Mouse (Mus musculus) forebrain, embryonic 10.5 days (tissue): ENCODE data around the gene Vcp. TPM values are rescaled to one million over a fixed set of nuclear protein-coding genes. Genes with fewer than 3 reads are reported as not detected.
"Not testable (repeated sequence)": the region's sequence is repeated elsewhere in the genome, so short reads cannot be mapped to it uniquely, and the experiment has no call there.

ENCODE experiments used
- DNase-seq: peaks from one replicate; pipeline ENCODE4 v3.0.0-alpha.2; 2017; ENCODE audit warnings: low spot score; ENCODE audit errors: extremely low spot score
- H3K27ac ChIP-seq: fragments of 300-500 bp; sonication (generic); 2 replicates; pipeline ENCODE4 v1.5.1; 2016; ENCODE audit warnings: mild to moderate bottlenecking
- H3K27me3 ChIP-seq: fragments of 300-500 bp; sonication (generic); 2 replicates; pipeline ENCODE4 v1.6.1; 2016; ENCODE audit warnings: mild to moderate bottlenecking; ENCODE audit not compliant: poor library complexity, severe bottlenecking
- H3K36me3 ChIP-seq: fragments of 300-500 bp; sonication (generic); replicated peaks from 2 replicates; pipeline ENCODE4 v1.6.1; 2016; ENCODE audit warnings: mild to moderate bottlenecking, moderate library complexity
- H3K4me1 ChIP-seq: fragments of 300-500 bp; sonication (generic); 2 replicates; pipeline ENCODE4 v1.6.1; 2016
- H3K4me3 ChIP-seq: fragments of 300-500 bp; sonication (generic); 2 replicates; pipeline ENCODE4 v1.5.1; 2016; ENCODE audit warnings: mild to moderate bottlenecking, moderate library complexity
- H3K9me3 ChIP-seq: fragments of 300-500 bp; sonication (generic); 2 replicates; pipeline ENCODE4 v1.6.1; 2016; ENCODE audit warnings: mild to moderate bottlenecking, moderate library complexity
- WGBS: fragments of 180-500 bp; shearing (Covaris S2); methylation state at CpG from one replicate; pipeline ENCODE4 v1.1.7; 2016; 5-methylcytosine and 5-hydroxymethylcytosine counted together
- polyA plus RNA-seq: library from polyadenylated mRNA; unstranded; fragments of >200 nt; fragmentation: Nextera tagmentation; extraction: Ambion mirVana; gene quantifications from 2 replicates; pipeline ENCODE4 v1.2.1, GENCODE M21; 2016

The Vcp gene
- polyA plus RNA-seq, 1 experiment from 2014 or later, result 655 TPM

DNA sequence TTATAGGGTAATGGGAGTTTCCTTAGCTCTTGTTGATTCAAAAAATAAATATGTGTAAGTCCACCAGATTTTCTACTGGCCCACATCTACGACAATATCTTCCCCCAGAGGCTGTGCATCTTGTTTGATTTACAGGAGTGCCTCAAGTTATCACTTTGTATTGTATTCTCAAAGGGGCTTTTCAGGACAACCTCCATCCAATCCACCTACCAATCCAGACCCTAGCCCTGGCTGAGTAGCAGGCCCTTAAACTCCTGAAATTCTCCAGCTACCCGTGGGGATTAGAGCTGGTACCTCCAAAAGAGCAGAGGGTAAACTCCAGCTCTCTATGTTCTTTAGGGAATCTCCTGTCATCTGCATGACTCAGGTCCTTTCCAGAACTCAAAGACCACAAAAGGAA, 2.3 kb downstream of the Vcp start:
- 77% methylated on average over 2 of the region's 2 CpGs for WGBS
- Histone ChIP-seq H3K9me3 (no peaks in the 10 kb centered on the region), H3K27ac (no peak overlapping the region), H3K4me3 (peak overlapping the region; percentile 95), H3K4me1 (peaks cover 30% of the 10 kb centered on the region), H3K27me3 (no peaks in the 10 kb centered on the region), H3K36me3 (peaks cover 57% of the 10 kb centered on the region)
- no peak for DNase-seq

DNA sequence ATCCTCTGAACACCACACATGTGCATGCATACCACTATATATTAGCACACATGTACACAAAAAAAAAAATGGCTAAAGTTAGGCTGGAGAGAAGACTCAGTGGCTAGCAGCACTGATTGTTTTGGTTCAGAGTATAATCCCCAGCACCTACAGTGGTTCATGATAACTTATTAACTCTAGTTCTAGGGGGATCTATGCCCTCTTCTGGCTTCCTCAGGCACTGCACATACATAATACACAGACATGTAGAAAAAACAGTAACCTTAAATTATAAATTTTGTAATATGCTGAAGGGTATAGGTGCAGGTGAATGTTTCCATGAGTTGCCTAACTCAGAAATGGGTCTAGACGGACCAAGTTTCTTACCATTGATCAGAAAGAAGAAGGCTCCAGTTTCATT, 12.0 kb downstream of the Vcp start:
- no peaks in the 10 kb centered on the region for H3K4me1 ChIP-seq
- no peaks in the 10 kb centered on the region for H3K27me3 ChIP-seq
- no peaks in the 10 kb centered on the region for H3K9me3 ChIP-seq
- H3K36me3 ChIP-seq, result peaks cover 100% of the 10 kb centered on the region
- 88% methylated on average over 1 of the region's 1 CpGs for WGBS
- no peak for DNase-seq
- H3K27ac ChIP-seq, result no peak overlapping the region
- H3K4me3 ChIP-seq, result no peak overlapping the region

DNA sequence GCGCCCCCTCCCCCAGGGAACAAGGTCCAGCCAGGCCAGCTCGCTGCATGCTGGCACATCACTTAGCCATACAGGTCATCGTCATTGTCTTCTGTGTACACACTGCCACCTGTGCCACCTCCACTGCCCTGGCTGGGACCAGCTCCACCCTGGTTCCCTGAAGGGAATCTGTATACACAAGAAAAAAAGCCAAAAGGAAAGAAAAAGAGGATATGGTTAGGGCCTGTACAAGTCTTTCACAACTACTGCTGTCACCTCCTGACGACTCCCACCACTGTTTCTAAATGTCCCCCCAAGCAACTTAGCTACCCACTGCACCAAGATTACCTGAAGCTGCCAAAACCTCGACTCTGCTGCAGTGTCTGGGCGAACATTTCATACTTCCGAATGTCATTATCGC, 19.8 kb downstream of the Vcp start:
- H3K36me3 ChIP-seq, result peaks cover 96% of the 10 kb centered on the region
- H3K9me3 ChIP-seq, result not testable (repeated sequence)
- 93% methylated on average over 8 of the region's 8 CpGs for WGBS

DNA sequence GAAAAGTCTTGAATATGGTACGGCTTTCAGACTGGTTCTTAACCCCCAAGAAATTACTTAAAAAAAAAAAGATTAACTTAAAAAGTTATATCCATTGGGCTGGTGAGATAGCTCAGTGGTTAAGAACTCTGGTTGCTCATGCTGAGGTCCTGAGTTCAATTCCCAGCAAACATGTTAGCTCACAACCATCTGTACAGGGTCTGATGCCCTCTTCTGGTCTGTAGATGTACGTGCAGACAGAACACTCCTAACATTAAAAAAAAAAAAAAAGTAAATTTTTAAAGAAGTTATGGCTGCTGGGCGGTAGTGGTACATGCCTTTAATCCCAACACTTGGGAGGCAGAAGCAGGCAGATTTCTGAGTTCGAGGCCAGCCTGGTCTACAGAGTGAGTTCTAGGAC, 22.2 kb downstream of the Vcp start:
- no peak for DNase-seq
- no peaks in the 10 kb centered on the region for H3K4me1 ChIP-seq
- WGBS, result 90% methylated on average over 4 of the region's 4 CpGs
- no peaks in the 10 kb centered on the region for H3K9me3 ChIP-seq
- no peak overlapping the region for H3K27ac ChIP-seq
- H3K27me3 ChIP-seq, result no peaks in the 10 kb centered on the region
- H3K36me3 ChIP-seq, result peaks cover 79% of the 10 kb centered on the region
- no peak overlapping the region for H3K4me3 ChIP-seq

More for the DNA sequence above, 19.8 kb downstream of the Vcp start:
- H3K4me3 ChIP-seq, DNase-seq, H3K27me3 ChIP-seq, H3K27ac ChIP-seq, H3K4me1 ChIP-seq: not testable (repeated sequence)

DNA sequence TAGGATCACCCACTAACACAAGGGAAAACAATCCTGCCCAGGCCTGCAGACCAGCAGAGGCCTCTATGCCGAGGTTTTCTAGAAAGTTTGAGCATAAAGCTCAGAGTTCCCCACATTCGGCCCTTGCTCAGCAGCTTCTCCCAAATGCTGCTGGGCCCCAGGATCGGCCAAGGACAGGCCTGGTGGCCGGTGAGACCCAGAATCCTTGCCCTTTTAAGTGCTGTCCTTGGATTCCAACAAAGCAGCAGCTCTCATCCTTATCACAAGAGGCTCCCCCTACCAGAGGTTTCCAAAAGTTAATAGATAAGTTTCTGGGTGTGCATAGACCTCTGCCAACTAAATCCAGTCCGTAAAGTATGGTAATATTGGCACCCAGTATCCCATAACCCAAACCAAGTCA, 26.4 kb downstream of the Vcp start:
- WGBS, result 85% methylated on average over 5 of the region's 5 CpGs
- Histone ChIP-seq H3K4me3 (no peak overlapping the region), H3K36me3 (peaks cover 37% of the 10 kb centered on the region), H3K9me3 (no peaks in the 10 kb centered on the region), H3K27ac (no peak overlapping the region), H3K27me3 (no peaks in the 10 kb centered on the region), H3K4me1 (no peaks in the 10 kb centered on the region)
- DNase-seq, result no peak

DNA sequence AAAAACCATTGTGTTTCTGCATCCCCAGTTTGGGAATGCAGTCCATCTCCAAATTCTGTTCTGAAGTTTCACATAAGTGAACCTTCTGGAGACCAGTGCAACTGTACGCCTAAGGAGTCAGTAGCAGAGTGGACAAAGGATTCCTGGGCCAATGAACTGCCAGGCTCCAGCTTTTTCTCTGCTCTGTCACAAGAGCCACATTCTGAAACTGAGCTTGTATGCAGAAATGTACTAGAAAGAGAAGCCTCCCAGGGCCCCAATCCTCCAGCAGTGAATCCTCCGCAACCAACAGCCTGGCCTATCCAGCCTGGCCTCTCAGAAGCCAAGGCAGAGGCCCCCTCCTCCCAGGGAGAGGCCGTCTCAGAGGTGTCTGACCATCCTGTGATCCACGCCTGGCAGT, 27.4 kb downstream of the Vcp start:
- H3K4me1 ChIP-seq, result no peaks in the 10 kb centered on the region
- no peak for DNase-seq
- no peak overlapping the region for H3K27ac ChIP-seq
- no peak overlapping the region for H3K4me3 ChIP-seq
- H3K27me3 ChIP-seq, result no peaks in the 10 kb centered on the region
- peaks cover 28% of the 10 kb centered on the region for H3K36me3 ChIP-seq
- WGBS, result 78% methylated on average over 4 of the region's 4 CpGs
- H3K9me3 ChIP-seq, result no peaks in the 10 kb centered on the region

DNA sequence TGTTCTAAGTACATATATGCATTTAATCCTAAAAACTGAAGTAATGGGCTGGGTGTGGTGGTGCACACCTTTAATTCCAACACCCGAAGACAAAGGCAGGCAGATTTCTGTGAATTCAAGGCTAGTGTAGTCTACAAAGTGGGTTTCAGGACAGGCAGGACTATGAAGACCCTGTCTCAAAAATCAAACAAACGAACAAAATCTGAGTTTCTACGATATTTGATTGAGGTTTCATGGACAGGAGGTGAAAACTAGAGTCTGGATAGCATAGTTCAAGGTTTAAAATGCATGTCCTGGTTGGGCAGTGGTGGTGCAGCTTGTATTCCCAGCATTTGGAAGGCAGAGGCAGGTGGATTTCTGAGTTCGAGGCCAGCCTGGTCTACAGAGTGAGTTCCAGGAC, 31.0 kb downstream of the Vcp start, which contains the start of gene 1700022I11Rik:
1700022I11Rik (plus strand) TSS at position 301 of the 400 bp plus-strand sequence.
- 88% methylated on average over 4 of the region's 4 CpGs for WGBS
- no peak for DNase-seq

DNA sequence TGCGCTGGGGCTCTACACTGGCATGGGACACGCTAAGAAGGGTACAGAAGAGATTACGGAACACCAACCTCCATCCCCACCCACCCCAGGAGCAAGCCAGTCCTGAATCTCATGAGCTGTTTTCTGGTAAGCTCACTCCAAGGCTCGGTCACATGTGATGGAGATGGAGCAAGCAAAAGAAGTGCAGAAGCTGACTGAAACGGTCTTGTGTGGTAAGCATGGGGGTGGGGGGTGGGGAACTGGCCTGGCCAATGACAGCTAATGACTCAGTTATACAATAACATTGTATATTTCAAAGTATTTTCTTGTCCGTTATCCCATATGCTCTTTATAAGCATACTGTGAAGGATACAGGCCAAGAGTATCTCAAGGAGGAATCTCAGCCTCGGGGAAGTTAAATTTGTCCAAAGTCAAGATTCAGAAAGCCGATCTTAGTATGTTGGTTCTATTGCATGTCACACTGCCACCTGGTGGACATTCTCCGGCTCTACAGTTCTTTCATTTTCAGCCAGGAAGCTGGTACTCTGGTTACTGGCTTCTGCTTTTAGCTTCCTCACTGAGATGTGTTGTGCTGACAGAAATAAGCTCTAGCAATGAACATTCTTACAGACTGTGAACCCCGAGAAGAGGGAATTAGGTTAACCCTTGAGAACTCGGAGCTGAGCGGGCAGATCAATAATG, 35.1 kb downstream of the Vcp start:
- WGBS, result 12% methylated on average over 12 of the region's 12 CpGs

More for the DNA sequence above, 31.0 kb downstream of the Vcp start, which contains the start of gene 1700022I11Rik:
- no peaks in the 10 kb centered on the region for H3K9me3 ChIP-seq
- H3K27ac ChIP-seq, result no peak within 1 kb of the TSS
- H3K27me3 ChIP-seq, result peaks cover 7% of the 10 kb centered on the region; the same call in 1 of the 2 replicates
- peaks cover 8% of the 10 kb centered on the region for H3K4me1 ChIP-seq
- no peaks in the 10 kb centered on the region for H3K36me3 ChIP-seq
- H3K4me3 ChIP-seq, result no peak within 1 kb of the TSS

DNA sequence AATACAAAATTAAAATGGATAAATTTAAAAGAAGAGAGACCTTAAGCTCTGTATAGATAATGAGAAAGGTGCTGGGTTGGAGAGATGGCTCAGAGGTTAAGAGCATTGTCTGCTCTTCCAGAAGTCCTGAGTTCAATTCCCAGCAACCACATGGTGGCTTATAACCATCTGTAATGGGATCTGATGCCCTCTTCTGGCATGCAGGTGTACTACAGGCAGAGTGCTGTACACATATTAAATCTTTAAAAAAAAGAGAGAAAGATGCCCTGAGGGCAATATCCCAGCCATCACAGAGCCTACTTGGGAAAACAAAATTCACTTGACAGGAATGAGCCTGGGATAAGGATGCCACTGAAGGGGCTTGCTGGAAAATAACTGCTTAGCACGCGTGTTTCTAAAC, 36.8 kb downstream of the Vcp start:
- DNase-seq, result no peak
- no peak overlapping the region for H3K4me3 ChIP-seq
- H3K9me3 ChIP-seq, result no peaks in the 10 kb centered on the region

More for the DNA sequence above, 35.1 kb downstream of the Vcp start:
- H3K36me3 ChIP-seq, result no peaks in the 10 kb centered on the region
- no peaks in the 10 kb centered on the region for H3K9me3 ChIP-seq
- peaks cover 7% of the 10 kb centered on the region; the same call in 1 of the 2 replicates for H3K27me3 ChIP-seq
- H3K4me3 ChIP-seq, result peak overlapping the region; percentile 34
- peaks cover 8% of the 10 kb centered on the region for H3K4me1 ChIP-seq
- DNase-seq, result peak; percentile 58
- no peak overlapping the region for H3K27ac ChIP-seq

DNA sequence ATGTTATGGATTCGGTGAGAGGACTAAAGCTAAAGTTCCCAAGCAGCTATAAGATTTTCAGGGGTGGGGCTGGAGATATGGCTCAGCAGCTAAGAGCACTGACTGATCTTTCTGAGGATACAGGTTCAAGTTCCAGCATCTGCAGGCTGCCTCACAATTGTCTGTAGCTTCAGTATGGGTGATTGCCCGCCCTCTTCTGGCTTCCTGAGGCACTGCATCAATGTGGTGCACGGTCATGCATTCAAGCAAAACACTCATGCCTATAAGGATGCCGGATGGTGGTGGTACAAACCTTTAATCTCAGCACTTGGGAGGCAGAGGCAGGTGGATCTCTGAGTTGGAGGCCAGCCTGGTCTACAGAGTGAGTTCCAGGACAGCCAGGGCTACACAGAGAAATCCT, 38.7 kb downstream of the Vcp start:
- Histone ChIP-seq H3K36me3 (peaks cover 23% of the 10 kb centered on the region), H3K9me3 (no peaks in the 10 kb centered on the region), H3K27ac (no peak overlapping the region), H3K27me3 (peaks cover 7% of the 10 kb centered on the region; the same call in 1 of the 2 replicates), H3K4me1 (peaks cover 8% of the 10 kb centered on the region), H3K4me3 (no peak overlapping the region)
- WGBS, result 40% methylated on average over 4 of the region's 4 CpGs
- peak; percentile 56 for DNase-seq

More for the DNA sequence above, 36.8 kb downstream of the Vcp start:
- Histone ChIP-seq H3K36me3 (peaks cover 5% of the 10 kb centered on the region; the same call in 1 of the 2 replicates), H3K27ac (no peak overlapping the region), H3K27me3 (peaks cover 7% of the 10 kb centered on the region; the same call in 1 of the 2 replicates), H3K4me1 (peaks cover 8% of the 10 kb centered on the region)
- 90% methylated on average over 2 of the region's 2 CpGs for WGBS

DNA sequence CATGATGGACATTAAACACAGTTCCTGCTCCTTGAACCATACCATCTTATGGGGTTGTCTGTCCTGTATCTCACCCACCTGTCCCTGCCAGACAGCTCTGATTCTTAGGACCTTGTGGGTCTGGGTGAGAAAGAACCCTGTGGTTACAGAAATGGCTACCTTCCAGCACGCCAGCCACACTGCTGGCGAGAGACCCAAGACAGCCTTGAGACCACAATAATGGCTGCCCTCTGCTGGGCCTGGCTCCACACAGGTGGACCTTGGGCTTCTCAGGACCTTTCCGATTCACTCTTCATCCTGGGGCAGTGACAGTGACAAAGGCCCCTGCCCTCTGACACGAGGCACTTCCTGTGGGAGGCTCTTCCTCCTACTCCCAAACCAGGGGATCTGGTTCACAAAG, 40.9 kb downstream of the Vcp start:
- DNase-seq, result no peak
- Histone ChIP-seq H3K36me3 (peaks cover 41% of the 10 kb centered on the region), H3K27me3 (peaks cover under 1% of the 10 kb centered on the region; the same call in 1 of the 2 replicates), H3K4me1 (peaks cover 4% of the 10 kb centered on the region; the same call in 1 of the 2 replicates), H3K4me3 (no peak overlapping the region), H3K27ac (no peak overlapping the region), H3K9me3 (no peaks in the 10 kb centered on the region)
- WGBS, result 70% methylated on average over 4 of the region's 4 CpGs

DNA sequence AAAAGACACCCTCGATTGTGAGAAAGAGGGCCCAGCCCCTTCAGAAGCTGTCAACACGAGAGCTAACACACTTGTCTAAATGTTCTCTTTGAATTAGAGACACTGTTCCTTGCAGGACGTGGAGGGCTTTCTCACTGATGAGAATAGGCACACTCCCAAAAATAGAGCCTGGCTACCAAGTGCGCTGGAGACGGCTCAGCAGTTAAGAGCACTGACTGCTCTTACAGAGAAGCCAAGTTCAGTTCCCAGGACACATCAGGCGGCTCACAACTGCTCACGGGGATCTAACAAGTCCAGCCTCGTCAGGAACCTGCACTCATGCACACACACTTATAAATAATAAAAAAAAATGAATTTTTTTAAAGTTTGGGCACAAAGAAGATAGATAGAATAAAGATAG, 41.4 kb downstream of the Vcp start:
- H3K27me3 ChIP-seq, result no peaks in the 10 kb centered on the region
- H3K9me3 ChIP-seq, result no peaks in the 10 kb centered on the region
- H3K27ac ChIP-seq, result no peak overlapping the region
- H3K36me3 ChIP-seq, result peaks cover 41% of the 10 kb centered on the region
- peaks cover 8% of the 10 kb centered on the region for H3K4me1 ChIP-seq
- no peak overlapping the region for H3K4me3 ChIP-seq
- DNase-seq, result no peak
- WGBS, result 83% methylated on average over 8 of the region's 8 CpGs

DNA sequence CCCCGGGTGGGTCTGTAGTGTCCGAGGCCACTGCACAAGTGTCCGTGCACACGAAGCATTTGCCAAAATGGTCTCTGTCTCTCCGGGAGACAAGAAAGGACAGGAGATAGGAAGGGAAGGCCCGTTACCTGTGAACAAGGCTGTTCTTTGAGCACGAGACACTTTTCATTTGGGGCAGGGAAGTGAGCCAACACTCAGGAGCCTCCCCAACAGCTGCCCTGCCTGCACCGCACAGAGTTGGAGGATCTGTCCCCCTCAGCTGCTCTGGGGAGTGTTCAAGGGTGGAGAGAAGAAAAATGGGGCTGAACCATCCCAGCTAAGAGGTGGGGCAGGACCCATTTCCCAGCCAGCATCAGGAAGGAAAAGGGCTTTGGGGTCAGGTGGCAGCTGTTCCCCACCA, 42.3 kb downstream of the Vcp start:
- Histone ChIP-seq H3K27me3 (no peaks in the 10 kb centered on the region), H3K36me3 (peaks cover 45% of the 10 kb centered on the region), H3K4me3 (no peak overlapping the region), H3K9me3 (no peaks in the 10 kb centered on the region), H3K4me1 (peaks cover 18% of the 10 kb centered on the region), H3K27ac (no peak overlapping the region)
- WGBS, result 94% methylated on average over 8 of the region's 8 CpGs
- DNase-seq, result no peak
